Mouse (Mus musculus) forebrain, embryonic 11.5 days (tissue): ENCODE results near the gene Xylb. TPM values are rescaled to one million over a fixed set of nuclear protein-coding genes. Genes with fewer than 3 reads are reported as not detected.
"Not testable (repeated sequence)": the region's sequence is repeated elsewhere in the genome, so short reads cannot be mapped to it uniquely, and the experiment has no call there.

Experiments used
- ATAC-seq: fragments of 200-750 bp; cut with Nextera tagmentation; replicated peaks from 2 replicates; pipeline ENCODE4 v1.8.0; 2017; ENCODE audit warnings: moderate TSS enrichment; ENCODE audit not compliant: low FRiP score
- DNase-seq: peaks from one replicate; pipeline ENCODE4 v3.0.0-alpha.2; 2017; ENCODE audit warnings: low spot score
- H3K27ac ChIP-seq: fragments of 300-500 bp; sonication (generic); 2 replicates; pipeline ENCODE4 v1.5.1; 2014; ENCODE audit warnings: low read depth, low read length
- H3K27me3 ChIP-seq: fragments of 300-500 bp; sonication (generic); 2 replicates; pipeline ENCODE4 v1.6.1; 2014; ENCODE audit warnings: mild to moderate bottlenecking, low read length, mixed read lengths; ENCODE audit not compliant: control insufficient read depth, insufficient read depth
- H3K36me3 ChIP-seq: fragments of 300-500 bp; sonication (generic); 2 replicates; pipeline ENCODE4 v1.6.1; 2014; ENCODE audit warnings: mild to moderate bottlenecking, low read length, moderate library complexity, mixed read lengths; ENCODE audit not compliant: control insufficient read depth, insufficient read depth
- H3K4me1 ChIP-seq: fragments of 300-500 bp; sonication (generic); replicated peaks from 2 replicates; pipeline ENCODE4 v1.6.1; 2014; ENCODE audit warnings: low read length, mixed read lengths; ENCODE audit not compliant: control insufficient read depth, insufficient read depth
- H3K4me2 ChIP-seq: fragments of 300-500 bp; sonication (generic); 2 replicates; pipeline ENCODE4 v1.6.1; 2014; ENCODE audit warnings: low read depth, mild to moderate bottlenecking, low read length, moderate library complexity, mixed read lengths; ENCODE audit not compliant: severe bottlenecking
- H3K4me3 ChIP-seq: fragments of 300-500 bp; sonication (generic); 2 replicates; pipeline ENCODE4 v1.5.1; 2014; ENCODE audit warnings: low read depth, low read length
- H3K9ac ChIP-seq: fragments of 300-500 bp; sonication (generic); 2 replicates; pipeline ENCODE4 v1.6.1; 2014; ENCODE audit warnings: low read length
- H3K9me3 ChIP-seq: fragments of 300-500 bp; sonication (generic); 2 replicates; pipeline ENCODE4 v1.6.1; 2016; ENCODE audit warnings: low read length, mixed read lengths; ENCODE audit not compliant: control insufficient read depth
- WGBS: fragments of 180-500 bp; shearing (Covaris S2); extraction: QIAGEN DNeasy Blood & Tissue Kit; methylation state at CpG from one replicate; pipeline ENCODE4 v1.1.7; 2014; 5-methylcytosine and 5-hydroxymethylcytosine counted together
- polyA plus RNA-seq: library from polyadenylated mRNA; unstranded; fragments of >200 nt; fragmentation: Nextera tagmentation; extraction: Ambion mirVana; gene quantifications from 2 replicates; pipeline ENCODE4 v1.2.1, GENCODE M21; 2014

Gene Xylb
- polyA plus RNA-seq, 1 experiment from 2014 or later: 12.7 TPM

DNA sequence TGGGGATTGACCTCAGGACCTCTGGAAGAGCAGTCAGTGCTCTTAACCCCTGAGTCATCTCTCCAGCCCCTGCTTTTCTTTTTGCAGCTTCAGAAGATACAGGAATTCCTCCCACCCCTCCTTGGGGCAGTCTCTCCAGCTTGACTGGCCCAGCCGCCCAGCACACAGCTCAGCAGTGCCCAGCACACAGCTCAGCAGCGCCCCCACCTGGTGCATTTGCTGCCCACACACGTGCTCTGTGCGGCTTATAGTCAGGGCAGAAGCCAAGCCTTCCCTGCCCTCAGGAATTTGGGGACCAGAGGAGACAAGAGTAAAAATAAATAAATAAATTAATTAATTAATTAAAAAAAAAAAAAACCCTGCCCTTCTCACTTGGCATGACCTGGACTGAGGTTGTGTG, 5.1 kb upstream of the Xylb start:
- Histone ChIP-seq H3K9me3 (no peaks in the 10 kb centered on the region), H3K4me1 (no peaks in the 10 kb centered on the region), H3K27ac (no peak overlapping the region), H3K36me3 (peaks cover 4% of the 10 kb centered on the region; the same call in 1 of the 2 replicates), H3K9ac (no peak overlapping the region), H3K4me2 (no peak overlapping the region), H3K4me3 (no peak overlapping the region), H3K27me3 (no peaks in the 10 kb centered on the region)
- DNase-seq (peak; percentile 90), ATAC-seq (peak; percentile 87)
- WGBS: 15% methylated on average over 4 of the region's 4 CpGs

DNA sequence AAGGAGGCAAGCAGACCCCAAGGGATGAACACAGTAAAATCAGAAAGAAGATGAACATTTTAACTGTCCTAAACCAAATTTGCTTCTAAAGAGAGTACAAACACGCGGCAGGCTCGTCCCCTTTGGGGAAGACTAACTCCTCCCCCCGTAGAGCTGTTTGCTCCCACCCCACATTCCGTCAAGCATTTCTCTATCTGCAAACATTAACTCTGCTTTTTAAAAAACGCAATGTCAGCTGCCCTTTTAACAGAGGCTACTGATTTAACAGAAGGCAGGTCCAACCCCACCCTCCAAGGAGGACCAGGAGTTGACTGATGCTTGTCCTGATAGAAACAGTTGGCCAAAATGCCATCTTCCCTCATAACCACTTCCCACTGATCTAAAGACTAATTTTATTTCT, 3.3 kb upstream of the Xylb start:
- no peaks in the 10 kb centered on the region for H3K27me3 ChIP-seq
- H3K4me3 ChIP-seq: no peak overlapping the region
- H3K36me3 ChIP-seq: peaks cover 4% of the 10 kb centered on the region; the same call in 1 of the 2 replicates
- ATAC-seq: no peak
- DNase-seq: no peak
- no peak overlapping the region for H3K4me2 ChIP-seq
- no peak overlapping the region for H3K9ac ChIP-seq
- H3K9me3 ChIP-seq: no peaks in the 10 kb centered on the region
- no peaks in the 10 kb centered on the region for H3K4me1 ChIP-seq
- H3K27ac ChIP-seq: no peak overlapping the region
- 85% methylated on average over 6 of the region's 6 CpGs for WGBS

DNA sequence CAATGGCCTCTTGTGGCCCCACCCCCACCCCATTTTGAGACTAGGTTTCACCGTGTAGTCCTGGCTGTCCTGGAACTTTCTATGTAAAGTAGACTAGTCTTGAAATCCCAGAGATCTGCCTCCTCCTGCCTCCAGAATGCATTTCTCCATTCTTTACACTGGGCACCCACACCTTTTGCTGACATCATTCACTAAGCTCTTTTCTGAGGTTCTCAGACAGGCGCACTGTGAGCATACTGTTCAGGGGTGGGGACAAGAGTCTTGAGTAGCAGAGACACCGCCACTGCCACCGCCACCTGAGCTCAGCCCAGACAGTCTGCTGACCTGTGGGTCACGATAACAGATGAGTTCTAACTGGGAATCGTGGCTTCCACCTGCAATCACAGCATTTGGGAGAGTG, 1.2 kb upstream of the Xylb start:
- Histone ChIP-seq H3K9ac (no peak overlapping the region), H3K27me3 (no peaks in the 10 kb centered on the region), H3K36me3 (no peaks in the 10 kb centered on the region; the same call in 1 of the 2 replicates), H3K4me2 (no peak overlapping the region), H3K4me1 (no peaks in the 10 kb centered on the region), H3K4me3 (no peak overlapping the region), H3K9me3 (no peaks in the 10 kb centered on the region), H3K27ac (no peak overlapping the region)
- no peak for ATAC-seq
- DNase-seq: no peak
- 84% methylated on average over 6 of the region's 6 CpGs for WGBS

DNA sequence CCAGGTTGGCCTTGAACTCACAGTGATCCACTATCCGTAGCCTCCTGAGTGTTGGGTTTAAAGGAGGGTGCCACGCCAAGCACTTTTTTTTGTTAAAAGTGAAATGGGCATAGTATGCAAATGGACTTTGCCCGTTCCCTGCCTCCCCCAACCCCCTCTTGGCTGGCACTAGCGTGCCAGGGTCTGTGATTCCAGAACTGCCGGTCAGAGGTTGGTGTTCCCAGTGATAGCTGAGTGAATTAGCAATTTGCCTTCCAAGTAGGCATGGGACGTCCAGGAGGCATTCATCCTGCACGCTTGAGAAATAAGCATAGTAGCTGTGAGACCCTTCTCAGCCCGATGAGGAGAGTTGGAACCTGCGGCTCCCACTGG, 863 bp downstream of the Xylb start:
- peak overlapping the region; percentile 83 for H3K9ac ChIP-seq
- H3K36me3 ChIP-seq: no peaks in the 10 kb centered on the region
- no peaks in the 10 kb centered on the region for H3K9me3 ChIP-seq
- DNase-seq: no peak
- no peak for ATAC-seq
- no peak overlapping the region for H3K27ac ChIP-seq
- H3K4me2 ChIP-seq: peak overlapping the region; percentile 87
- no peaks in the 10 kb centered on the region for H3K27me3 ChIP-seq
- WGBS: 44% methylated on average over 9 of the region's 9 CpGs
- H3K4me1 ChIP-seq: no peaks in the 10 kb centered on the region
- peak overlapping the region; percentile 66 for H3K4me3 ChIP-seq

DNA sequence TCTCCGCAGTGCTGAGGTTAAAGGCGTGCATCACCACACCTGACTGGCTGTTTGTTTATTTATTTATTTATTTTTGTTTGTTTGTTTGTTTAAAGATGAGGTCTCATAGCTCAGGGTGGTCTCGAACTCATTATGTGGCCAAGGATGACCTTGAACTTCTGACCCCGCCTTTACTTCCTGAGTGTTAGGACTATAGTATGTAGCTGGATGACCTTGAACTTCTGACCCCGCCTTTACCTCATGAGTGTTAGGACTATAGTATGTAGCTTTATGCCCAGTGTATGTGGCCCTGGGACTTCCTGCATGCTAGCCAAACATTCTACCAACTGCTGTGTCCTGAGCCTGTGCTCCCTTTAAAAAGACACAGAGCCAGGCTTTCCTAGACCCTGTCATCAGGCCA, 4.2 kb downstream of the Xylb start:
- no peak for DNase-seq
- H3K27ac ChIP-seq: no peak overlapping the region
- no peak overlapping the region for H3K4me3 ChIP-seq
- H3K4me2 ChIP-seq: no peak overlapping the region
- no peaks in the 10 kb centered on the region for H3K4me1 ChIP-seq
- WGBS: 92% methylated on average over 5 of the region's 5 CpGs
- H3K27me3 ChIP-seq: no peaks in the 10 kb centered on the region
- H3K9me3 ChIP-seq: no peaks in the 10 kb centered on the region
- H3K9ac ChIP-seq: no peak overlapping the region
- no peak for ATAC-seq
- H3K36me3 ChIP-seq: no peaks in the 10 kb centered on the region

DNA sequence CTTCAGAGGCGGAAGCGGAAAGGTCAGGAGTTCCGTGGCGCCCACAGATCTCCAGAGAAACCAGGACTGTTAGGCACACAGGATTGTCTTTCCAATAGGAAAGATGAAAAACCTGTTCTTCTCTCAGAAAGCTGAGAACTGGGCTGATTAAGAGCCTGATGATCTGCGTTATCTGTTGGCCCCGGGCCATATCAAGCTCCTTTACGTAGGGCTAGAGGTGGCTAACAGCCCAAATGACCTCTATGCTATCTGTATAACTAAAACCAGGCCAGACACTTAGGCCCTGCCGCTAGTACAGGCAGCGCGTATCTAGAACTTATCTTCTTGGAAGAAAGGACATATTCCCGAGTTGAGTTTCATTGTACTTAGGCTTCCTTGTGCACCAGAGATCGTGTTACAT, 6.0 kb downstream of the Xylb start:
- H3K9ac ChIP-seq: no peak overlapping the region
- ATAC-seq: no peak
- no peaks in the 10 kb centered on the region for H3K27me3 ChIP-seq
- no peak overlapping the region for H3K4me2 ChIP-seq
- no peak overlapping the region for H3K27ac ChIP-seq
- no peaks in the 10 kb centered on the region for H3K9me3 ChIP-seq
- WGBS: 87% methylated on average over 12 of the region's 12 CpGs
- no peaks in the 10 kb centered on the region for H3K36me3 ChIP-seq
- no peaks in the 10 kb centered on the region for H3K4me1 ChIP-seq
- H3K4me3 ChIP-seq: no peak overlapping the region
- no peak for DNase-seq

DNA sequence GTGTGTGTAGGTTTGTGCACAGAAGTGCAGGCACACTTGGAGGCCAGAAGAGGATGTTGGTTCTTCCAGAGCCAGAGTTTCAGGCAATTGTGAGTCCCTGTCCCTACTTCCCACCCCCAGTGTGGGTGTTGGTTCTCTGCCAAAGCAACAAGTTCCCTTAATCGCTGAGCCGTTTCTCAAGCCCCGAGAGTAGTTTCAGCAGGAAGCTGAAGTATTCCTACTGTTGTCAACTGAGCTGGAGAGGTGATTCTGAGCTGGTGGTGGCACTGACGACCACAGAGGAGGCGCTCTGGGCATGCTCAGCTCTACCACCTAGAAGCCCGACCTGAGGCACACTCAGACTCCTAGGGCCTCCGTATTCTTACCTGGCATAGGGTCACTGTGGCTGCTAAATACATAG, 8.1 kb downstream of the Xylb start, which contains the start of gene Slc22a14:
Gene Slc22a14 (minus strand): TSS at position 270 of the 400 bp plus-strand sequence.
- no peak within 1 kb of the TSS for H3K9ac ChIP-seq
- ATAC-seq (no peak), DNase-seq (no peak)
- H3K4me2 ChIP-seq: no peak within 1 kb of the TSS
- no peaks in the 10 kb centered on the region for H3K9me3 ChIP-seq
- no peaks in the 10 kb centered on the region for H3K4me1 ChIP-seq
- H3K4me3 ChIP-seq: no peak within 1 kb of the TSS
- WGBS: 87% methylated on average over 7 of the region's 7 CpGs
- H3K27me3 ChIP-seq: no peaks in the 10 kb centered on the region
- H3K27ac ChIP-seq: no peak within 1 kb of the TSS
- no peaks in the 10 kb centered on the region for H3K36me3 ChIP-seq

DNA sequence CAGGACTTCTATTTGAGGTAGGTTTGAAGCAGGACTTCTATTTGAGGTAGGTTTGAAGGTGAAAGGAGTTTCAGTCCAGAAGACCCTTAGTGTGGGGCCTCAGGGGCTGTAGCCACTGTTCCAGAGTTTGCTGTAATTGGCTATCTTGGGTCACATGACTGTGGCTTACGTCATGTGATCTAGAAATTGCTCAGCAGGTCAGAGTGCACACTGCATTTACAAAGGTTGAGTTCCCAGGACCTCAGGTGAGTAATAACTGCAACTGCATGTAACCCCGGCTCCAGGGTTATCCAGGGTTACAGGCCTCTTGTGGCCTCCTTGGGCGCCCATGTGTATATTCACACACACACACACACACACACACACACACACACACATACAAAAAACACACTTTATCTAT, 11.2 kb downstream of the Xylb start:
- Histone ChIP-seq H3K4me3 (no peak overlapping the region), H3K9ac (no peak overlapping the region), H3K4me2 (no peak overlapping the region), H3K27me3 (no peaks in the 10 kb centered on the region), H3K27ac (no peak overlapping the region), H3K36me3 (peaks cover 2% of the 10 kb centered on the region), H3K9me3 (no peaks in the 10 kb centered on the region), H3K4me1 (no peaks in the 10 kb centered on the region)
- 95% methylated on average over 3 of the region's 3 CpGs for WGBS
- ATAC-seq (no peak), DNase-seq (no peak)

DNA sequence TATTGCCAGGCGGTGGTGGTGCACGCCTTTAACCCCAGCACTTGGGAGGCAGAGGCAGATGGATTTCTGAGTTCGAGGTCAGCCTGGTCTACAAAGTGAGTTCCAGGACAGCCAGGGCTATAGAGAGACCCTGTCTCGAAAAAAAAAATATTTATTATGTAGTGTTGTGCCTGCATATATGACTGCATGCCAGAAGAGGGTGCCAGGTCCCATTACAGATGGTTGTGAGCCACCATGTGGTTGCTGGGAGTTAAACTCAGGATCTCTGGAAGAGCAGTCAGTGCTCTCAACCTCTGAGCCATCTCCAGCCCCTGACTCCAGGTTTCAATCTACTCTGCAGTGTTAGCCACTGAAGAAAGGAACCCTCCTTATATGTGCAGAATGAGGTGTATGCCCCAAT, 13.6 kb downstream of the Xylb start:
- not testable (repeated sequence) for H3K27me3 ChIP-seq, H3K4me1 ChIP-seq, H3K9ac ChIP-seq, ATAC-seq, H3K9me3 ChIP-seq, H3K36me3 ChIP-seq, H3K4me3 ChIP-seq, DNase-seq, H3K4me2 ChIP-seq, H3K27ac ChIP-seq
- WGBS: 92% methylated on average over 4 of the region's 4 CpGs
